Mouse (Mus musculus) bone marrow, adult 2 months (tissue): Measurements from ENCODE around the gene Dnase2b.

Experiments
- CTCF ChIP-seq: fragments of 200-500 bp; IDR thresholded peaks from 2 replicates; pipeline ENCODE4 v1.5.1; 2011; ENCODE audit warnings: low read length, control low read depth; ENCODE audit not compliant: control insufficient read depth, insufficient read depth
- POLR2A ChIP-seq: fragments of 200-500 bp; IDR thresholded peaks from 2 replicates; pipeline ENCODE4 v1.6.1; 2011; ENCODE audit warnings: low read depth, mild to moderate bottlenecking, control low read depth, low read length, borderline replicate concordance; ENCODE audit not compliant: control insufficient read depth

GRCm38 (mm10) chr3:146571341-146571740, 44.1 kb downstream of the Dnase2b start:
- TF ChIP-seq CTCF (no peak), POLR2A (no peak)
